Mouse (Mus musculus): ENCODE data around the gene Ksr2.

Ksr2 gene

GRCm38 (mm10) chr5:117486092-117486491, 72.3 kb downstream of the Ksr2 start:
- DNase-seq = no peak

- no peak for DNase-seq
Measured at GRCm38 (mm10) chr5:117488155-117488554, 74.4 kb downstream of the Ksr2 start.

GRCm38 (mm10) chr5:117488670-117489325, 75.0 kb downstream of the Ksr2 start:
- no peak for DNase-seq

- no peak for DNase-seq
Measured at GRCm38 (mm10) chr5:117492933-117493863, 79.4 kb downstream of the Ksr2 start.

GRCm38 (mm10) chr5:117493947-117494346, 80.1 kb downstream of the Ksr2 start:
- DNase-seq = peak; percentile 74

- peak; percentile 79 for DNase-seq
Measured at GRCm38 (mm10) chr5:117497084-117497483, 83.3 kb downstream of the Ksr2 start.

GRCm38 (mm10) chr5:117502611-117503010, 88.8 kb downstream of the Ksr2 start:
- peak; percentile 72 for DNase-seq

- DNase-seq = no peak
Measured at GRCm38 (mm10) chr5:117504431-117504830, 90.6 kb downstream of the Ksr2 start.

- peak; percentile 82 for DNase-seq
Measured at GRCm38 (mm10) chr5:117505204-117505603, 91.4 kb downstream of the Ksr2 start.

GRCm38 (mm10) chr5:117505769-117506168, 92.0 kb downstream of the Ksr2 start:
- DNase-seq = no peak

GRCm38 (mm10) chr5:117506406-117506805, 92.6 kb downstream of the Ksr2 start:
- DNase-seq = peak; percentile 79

GRCm38 (mm10) chr5:117509511-117510375, 95.9 kb downstream of the Ksr2 start:
- peak; percentile 77 for DNase-seq

- DNase-seq = peak; percentile 71
Measured at GRCm38 (mm10) chr5:117510864-117511263, 97.1 kb downstream of the Ksr2 start.

GRCm38 (mm10) chr5:117515396-117515795, 101.6 kb downstream of the Ksr2 start:
- no peak for DNase-seq

GRCm38 (mm10) chr5:117515861-117516260, 102.1 kb downstream of the Ksr2 start:
- peak; percentile 32 for DNase-seq

GRCm38 (mm10) chr5:117516597-117516996, 102.8 kb downstream of the Ksr2 start:
- DNase-seq = peak; percentile 82

GRCm38 (mm10) chr5:117519858-117520495, 106.2 kb downstream of the Ksr2 start:
- no peak for DNase-seq

- DNase-seq = no peak
Measured at GRCm38 (mm10) chr5:117521156-117521555, 107.4 kb downstream of the Ksr2 start.

GRCm38 (mm10) chr5:117521701-117522100, 107.9 kb downstream of the Ksr2 start:
- DNase-seq = no peak

GRCm38 (mm10) chr5:117522471-117522870, 108.7 kb downstream of the Ksr2 start:
- DNase-seq = peak; percentile 45

GRCm38 (mm10) chr5:117523010-117523409, 109.2 kb downstream of the Ksr2 start:
- DNase-seq = no peak

GRCm38 (mm10) chr5:117530991-117531390, 117.2 kb downstream of the Ksr2 start:
- no peak for DNase-seq

Data from thymus, postnatal 4 days (tissue).